Mouse (Mus musculus): Measurements from ENCODE around the gene Ubl3.

DNA sequence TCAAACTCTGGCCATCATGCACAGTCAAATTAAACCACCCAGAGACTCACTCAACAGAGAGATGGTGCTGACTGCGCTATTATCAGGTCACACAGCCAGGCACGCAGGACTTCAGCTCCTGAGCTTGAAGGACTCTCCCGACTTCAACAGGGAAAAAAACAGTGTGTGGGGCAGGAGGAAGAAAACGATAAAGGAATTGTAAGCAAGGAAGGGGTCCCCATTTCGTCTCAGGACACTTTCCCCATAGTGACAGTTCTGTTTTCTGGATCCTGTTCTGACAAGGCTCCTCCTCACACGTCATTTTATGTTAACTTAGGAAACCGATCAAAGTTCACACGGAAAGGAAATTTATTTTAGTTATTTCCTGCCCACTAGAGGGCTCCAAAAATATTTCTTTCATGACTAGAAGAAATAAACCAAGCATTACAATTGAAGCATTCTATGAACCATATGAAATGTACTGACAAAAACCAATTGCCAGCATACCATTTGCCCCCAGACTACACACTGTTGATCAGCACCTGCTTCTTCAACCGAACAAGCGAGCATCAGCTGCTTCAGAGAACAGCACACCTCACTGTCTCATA is 4.6 kb downstream of the Ubl3 start:
- TF ChIP-seq POLR2A (IDR thresholded peaks at IDR 0.05; ENCODE audit: control insufficient read depth, extremely low read depth, insufficient read depth, low read length, poor library complexity), result no peak
- no peak for TF ChIP-seq CTCF (IDR thresholded peaks at IDR 0.05; ENCODE audit: borderline replicate concordance, control insufficient read depth, extremely low read depth, insufficient read depth, low read length, poor library complexity)

Measured in thymus, adult 2 months (tissue).